Mouse (Mus musculus) cerebellum, postnatal 10 days (tissue): ENCODE measurements around the gene Cdk6.
A peak's percentile ranks its signal among the peaks of the same experiment; 100 is the strongest.

ENCODE experiments used
- DNase-seq, 2 experiments: peaks; one replicate each; pipeline ENCODE4 v3.0.0; 2021; ENCODE audit warnings: mixed read lengths in 2 of 2

The Cdk6 gene

GRCm38 (mm10) chr5:3488146-3488774, 147.0 kb downstream of the Cdk6 start:
- DNase-seq, result no peak

- no peak for DNase-seq
Observed at GRCm38 (mm10) chr5:3490358-3490757, 149.1 kb downstream of the Cdk6 start.

- peak; percentile 35 to 63 for DNase-seq
Observed at GRCm38 (mm10) chr5:3491084-3491483, 149.8 kb downstream of the Cdk6 start.

GRCm38 (mm10) chr5:3491883-3492282, 150.6 kb downstream of the Cdk6 start:
- DNase-seq, result no peak

- DNase-seq, result no peak
Observed at GRCm38 (mm10) chr5:3492776-3493636, 151.7 kb downstream of the Cdk6 start.

- no peak for DNase-seq
Observed at GRCm38 (mm10) chr5:3493968-3494367, 152.7 kb downstream of the Cdk6 start.

- DNase-seq, result no peak
Observed at GRCm38 (mm10) chr5:3494452-3495187, 153.3 kb downstream of the Cdk6 start.

GRCm38 (mm10) chr5:3497505-3497925, 156.2 kb downstream of the Cdk6 start:
- DNase-seq, result no peak

- DNase-seq, result no peak
Observed at GRCm38 (mm10) chr5:3500298-3500697, 159.0 kb downstream of the Cdk6 start.

GRCm38 (mm10) chr5:3500957-3501563, 159.8 kb downstream of the Cdk6 start:
- DNase-seq, result no peak

GRCm38 (mm10) chr5:3501564-3502001, 160.3 kb downstream of the Cdk6 start:
- no peak for DNase-seq

GRCm38 (mm10) chr5:3502610-3503350, 161.5 kb downstream of the Cdk6 start:
- no peak for DNase-seq

- no peak for DNase-seq
Observed at GRCm38 (mm10) chr5:3503373-3503772, 162.1 kb downstream of the Cdk6 start.

GRCm38 (mm10) chr5:3503836-3504323, 162.6 kb downstream of the Cdk6 start:
- no peak for DNase-seq

- DNase-seq, result no peak
Observed at GRCm38 (mm10) chr5:3504453-3504852, 163.2 kb downstream of the Cdk6 start.

GRCm38 (mm10) chr5:3505553-3505952, 164.3 kb downstream of the Cdk6 start:
- no peak for DNase-seq

GRCm38 (mm10) chr5:3508480-3509381, 167.4 kb downstream of the Cdk6 start:
- DNase-seq, result no peak

GRCm38 (mm10) chr5:3509503-3509902, 168.2 kb downstream of the Cdk6 start:
- no peak for DNase-seq

GRCm38 (mm10) chr5:3511097-3511795, 170.0 kb downstream of the Cdk6 start:
- DNase-seq, result no peak

- DNase-seq, result peak; percentile 34 to 48
Observed at GRCm38 (mm10) chr5:3512584-3512983, 171.3 kb downstream of the Cdk6 start.
